Mouse (Mus musculus) layer of hippocampus, postnatal 14 days (tissue): ENCODE measurements around the gene Trip11. TPM values are rescaled to one million over a fixed set of nuclear protein-coding genes. Genes with fewer than 3 reads are reported as not detected.

ENCODE experiments used
- total RNA-seq, 2 experiments: library from RNA; stranded (reverse); gene quantifications; 2 replicates each; pipeline ENCODE4 v1.2.3; 2021

The Trip11 gene
- total RNA-seq, 2 experiments from 2014 or later, result 26.8 to 27.5 TPM

Other genes starting within 250 kb of the Trip11 start
- under 1 TPM; 0.36 to 0.62 TPM for gene Tc2n, start 194.7 kb downstream of the Trip11 start, total RNA-seq
- 10 to 100 TPM in 1 of 2 experiments, 1 to 10 TPM in 1; 8.2 to 18.9 TPM for gene Fbln5, start 94.2 kb downstream of the Trip11 start, total RNA-seq
- gene Atxn3, start 45.0 kb upstream of the Trip11 start, total RNA-seq, result 10 to 100 TPM; 18.6 to 18.7 TPM
- gene Cpsf2, start 62.7 kb upstream of the Trip11 start, total RNA-seq, result 10 to 100 TPM; 32.1 to 32.9 TPM
- 10 to 100 TPM; 28.2 to 28.5 TPM for gene Slc24a4, start 215.5 kb upstream of the Trip11 start, total RNA-seq